Mouse (Mus musculus): Measurements from ENCODE around the gene Prkg2.

The Prkg2 gene

GRCm38 (mm10) chr5:99036596-99037441 lies at the start of gene Prkg2:
Gene Prkg2 (minus strand): TSS chr5:99037351.
- peak; percentile 53 for DNase-seq (ENCODE audit: low spot score)

- no peak for DNase-seq (ENCODE audit: low spot score)
Measured at GRCm38 (mm10) chr5:99083955-99084354, 46.8 kb upstream of the Prkg2 start.

GRCm38 (mm10) chr5:99078375-99078774 lies 41.2 kb upstream of the Prkg2 start:
- DNase-seq (ENCODE audit: low spot score), result no peak

- DNase-seq (ENCODE audit: low spot score), result no peak
Measured at GRCm38 (mm10) chr5:99068391-99068790, 31.2 kb upstream of the Prkg2 start.

- DNase-seq (ENCODE audit: low spot score), result no peak
Measured at GRCm38 (mm10) chr5:99062582-99062981, 25.4 kb upstream of the Prkg2 start.

- no peak for DNase-seq (ENCODE audit: low spot score)
Measured at GRCm38 (mm10) chr5:99039021-99039420, 1.9 kb upstream of the Prkg2 start.

GRCm38 (mm10) chr5:99037442-99037811 lies 276 bp upstream of the Prkg2 start:
- DNase-seq (ENCODE audit: low spot score), result peak; percentile 24

GRCm38 (mm10) chr5:99035961-99036360 lies 1.2 kb downstream of the Prkg2 start:
- no peak for DNase-seq (ENCODE audit: low spot score)

- DNase-seq (ENCODE audit: low spot score), result no peak
Measured at GRCm38 (mm10) chr5:99031551-99032149, 5.5 kb downstream of the Prkg2 start.

GRCm38 (mm10) chr5:99026343-99026742 lies 10.8 kb downstream of the Prkg2 start:
- no peak for DNase-seq (ENCODE audit: low spot score)

GRCm38 (mm10) chr5:99019709-99020108 lies 17.4 kb downstream of the Prkg2 start:
- DNase-seq (ENCODE audit: low spot score), result no peak

GRCm38 (mm10) chr5:99015140-99015539 lies 22.0 kb downstream of the Prkg2 start:
- DNase-seq (ENCODE audit: low spot score), result no peak

GRCm38 (mm10) chr5:99010448-99011151 lies 26.6 kb downstream of the Prkg2 start:
- no peak for DNase-seq (ENCODE audit: low spot score)

- no peak for DNase-seq (ENCODE audit: low spot score)
Measured at GRCm38 (mm10) chr5:98998104-98998503, 39.0 kb downstream of the Prkg2 start.

- DNase-seq (ENCODE audit: low spot score), result peak; percentile 60
Measured at GRCm38 (mm10) chr5:98995767-98996166, 41.4 kb downstream of the Prkg2 start.

GRCm38 (mm10) chr5:98991600-98991999 lies 45.6 kb downstream of the Prkg2 start:
- no peak for DNase-seq (ENCODE audit: low spot score)

GRCm38 (mm10) chr5:98987634-98988033 lies 49.5 kb downstream of the Prkg2 start:
- DNase-seq (ENCODE audit: low spot score), result no peak

- peak; percentile 31 for DNase-seq (ENCODE audit: low spot score)
Measured at GRCm38 (mm10) chr5:98987116-98987515, 50.0 kb downstream of the Prkg2 start.

GRCm38 (mm10) chr5:98986459-98986858 lies 50.7 kb downstream of the Prkg2 start:
- DNase-seq (ENCODE audit: low spot score), result no peak

GRCm38 (mm10) chr5:98986011-98986410 lies 51.1 kb downstream of the Prkg2 start:
- peak; percentile 25 for DNase-seq (ENCODE audit: low spot score)

GRCm38 (mm10) chr5:98985077-98985476 lies 52.1 kb downstream of the Prkg2 start:
- DNase-seq (ENCODE audit: low spot score), result no peak

GRCm38 (mm10) chr5:98981304-98981703 lies 55.8 kb downstream of the Prkg2 start:
- no peak for DNase-seq (ENCODE audit: low spot score)

GRCm38 (mm10) chr5:98978316-98978715 lies 58.8 kb downstream of the Prkg2 start:
- DNase-seq (ENCODE audit: low spot score), result no peak

Measured in retina, embryonic 14.5 days (tissue).